ENCODE assay signal across 9 mouse cellular contexts in the genomic region with DNA sequence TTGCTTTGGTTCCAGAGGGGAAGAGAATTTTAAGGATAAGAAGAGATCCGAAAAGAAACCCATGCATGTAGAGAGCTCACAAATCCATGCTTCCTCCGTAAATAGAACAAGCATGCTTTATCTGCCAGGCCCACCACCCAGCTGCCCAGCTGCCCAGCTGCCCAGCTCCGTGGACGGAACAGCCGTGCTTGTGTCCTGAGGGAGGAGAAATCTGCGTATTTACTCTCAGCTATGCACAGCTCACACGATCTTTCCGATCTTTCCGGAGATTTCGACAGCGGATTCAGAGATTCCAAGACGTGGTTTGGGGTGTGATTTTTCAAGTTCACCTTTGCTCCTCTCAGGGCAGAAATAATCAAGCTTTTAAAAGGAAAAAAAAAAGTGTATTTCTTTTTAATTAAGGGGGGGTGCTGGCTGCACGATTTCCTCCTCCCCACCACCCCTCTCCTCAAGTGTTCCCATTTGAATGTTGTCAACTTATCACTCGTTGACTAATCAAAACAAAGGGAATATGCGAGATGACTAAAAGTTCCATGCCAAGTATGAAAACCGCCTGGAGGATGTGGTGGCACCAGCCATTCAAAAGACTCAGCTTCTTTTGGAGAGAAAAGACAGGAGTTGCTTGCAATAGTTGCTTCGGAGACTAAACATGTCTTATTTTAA.
A peak's percentile ranks its signal among the peaks of the same experiment; 100 is the strongest.
DNase-seq lines count a peak whose midpoint lies in the region; ATAC-seq lines count a peak whose summit lies in the region.
"Had no signal": no experiment of that assay in that cellular context is flagged by ENCODE, and none has a peak within 500 bp of the region (broad histone marks: within the 10 kb centered on the region; RNA-seq: fewer than 3 reads in every experiment).

No protein-coding gene starts in this region.

- H3K4me2 ChIP-seq in neural tube, embryonic 15.5 days, result 0 out of 2 replicates have a peak overlapping the region, but pooled peaks have one; percentile 15
- H3K4me2 ChIP-seq in intestine, embryonic 15.5 days (replicated peaks), result peak overlapping the region; percentile 15; the same call in 1 of the 2 replicates

- 70% methylated on average over 17 of the region's 17 CpGs for WGBS in neural tube, embryonic 15.5 days
- WGBS in intestine, embryonic 15.5 days, result 53% methylated on average over 17 of the region's 17 CpGs

- no peak overlapping the region for H3K4me3 ChIP-seq in neural tube, embryonic 15.5 days (replicated peaks)
- H3K4me3 ChIP-seq in intestine, embryonic 15.5 days (replicated peaks), result no peak overlapping the region

- ATAC-seq in neural tube, embryonic 15.5 days (ENCODE audit: low FRiP score), result no peak
- ATAC-seq in intestine, embryonic 15.5 days, result no peak

- 0 out of 2 replicates have a peak, but pooled peaks cover 7% of the 10 kb centered on the region for H3K4me1 ChIP-seq in neural tube, embryonic 15.5 days
- no peaks in the 10 kb centered on the region for H3K4me1 ChIP-seq in intestine, embryonic 15.5 days (replicated peaks)

- DNase-seq in embryo, embryonic 11 days, result peak; percentile 14
- DNase-seq in embryo, embryonic 9.5 days (ENCODE audit: extremely low spot score), result no peak
- no peak for DNase-seq in neural tube, embryonic 10.5 days (ENCODE audit: extremely low spot score, low spot score)
- peak; percentile 31 for DNase-seq in retina, postnatal 1 day
- DNase-seq in thymus, postnatal 0 days (ENCODE audit: low spot score), result no peak
- DNase-seq in adipocyte (ENCODE audit: low spot score), result no peak
- DNase-seq: kidney, postnatal 25 days had no signal

- H3K27me3 ChIP-seq in neural tube, embryonic 15.5 days (replicated peaks), result no peaks in the 10 kb centered on the region
- no peaks in the 10 kb centered on the region for H3K27me3 ChIP-seq in intestine, embryonic 15.5 days (replicated peaks)

- no peak overlapping the region for H3K27ac ChIP-seq in neural tube, embryonic 15.5 days (replicated peaks)
- no peak overlapping the region for H3K27ac ChIP-seq in intestine, embryonic 15.5 days

- H3K9me3 ChIP-seq in neural tube, embryonic 15.5 days (replicated peaks), result no peaks in the 10 kb centered on the region
- H3K9me3 ChIP-seq in intestine, embryonic 15.5 days, result no peaks in the 10 kb centered on the region

- no peak overlapping the region for H3K9ac ChIP-seq in neural tube, embryonic 15.5 days (replicated peaks)
- no peak overlapping the region for H3K9ac ChIP-seq in intestine, embryonic 15.5 days

- no peaks in the 10 kb centered on the region for H3K36me3 ChIP-seq in neural tube, embryonic 15.5 days
- H3K36me3 ChIP-seq in intestine, embryonic 15.5 days, result no peaks in the 10 kb centered on the region

Comparison
In these comparisons a context has a peak if more than half of its experiments do, and no peak if none do; other contexts are left out.
1. DNase-seq: peak in embryo, embryonic 11 days (single experiment) and retina, postnatal 1 day (single experiment); none in embryo, embryonic 9.5 days (single experiment), neural tube, embryonic 10.5 days (single experiment), thymus, postnatal 0 days (single experiment) and adipocyte (single experiment).